Mouse (Mus musculus) neural tube, embryonic 11.5 days (tissue): ENCODE measurements around the gene Ift22. TPM values are rescaled to one million over a fixed set of nuclear protein-coding genes. Genes with fewer than 3 reads are reported as not detected.

Source experiments
- ATAC-seq: fragments of 200-750 bp; cut with Nextera tagmentation; 2 replicates; pipeline ENCODE4 v1.8.0; 2017; ENCODE audit warnings: moderate number of reproducible peaks, mild to moderate bottlenecking, moderate TSS enrichment, moderate library complexity; ENCODE audit not compliant: insufficient read depth, low FRiP score, low TSS enrichment
- DNase-seq: peaks from one replicate; pipeline ENCODE4 v3.0.0-alpha.2; 2015; ENCODE audit warnings: low spot score
- H3K27ac ChIP-seq: fragments of 300-500 bp; sonication (generic); 2 replicates; pipeline ENCODE4 v1.5.1; 2014; ENCODE audit warnings: low read depth, mild to moderate bottlenecking, low read length
- H3K27me3 ChIP-seq: fragments of 300-500 bp; sonication (generic); 2 replicates; pipeline ENCODE4 v1.6.1; 2014; ENCODE audit warnings: mild to moderate bottlenecking, low read length, mixed read lengths; ENCODE audit not compliant: control insufficient read depth, insufficient read depth
- H3K36me3 ChIP-seq: fragments of 300-500 bp; sonication (generic); 2 replicates; pipeline ENCODE4 v1.6.1; 2014; ENCODE audit warnings: mild to moderate bottlenecking, low read length, moderate library complexity, mixed read lengths; ENCODE audit not compliant: control insufficient read depth, insufficient read depth
- H3K4me1 ChIP-seq: fragments of 300-500 bp; sonication (generic); 2 replicates; pipeline ENCODE4 v1.6.1; 2014; ENCODE audit warnings: low read length, mixed read lengths; ENCODE audit not compliant: control insufficient read depth, insufficient read depth
- H3K4me2 ChIP-seq: fragments of 300-500 bp; sonication (generic); 2 replicates; pipeline ENCODE4 v1.6.1; 2014; ENCODE audit warnings: low read depth, mild to moderate bottlenecking, moderate library complexity
- H3K4me3 ChIP-seq: fragments of 300-500 bp; sonication (generic); 2 replicates; pipeline ENCODE4 v1.5.1; 2014; ENCODE audit warnings: low read depth, low read length
- H3K9ac ChIP-seq: fragments of 300-500 bp; sonication (generic); 2 replicates; pipeline ENCODE4 v1.6.1; 2014; ENCODE audit warnings: mild to moderate bottlenecking, low read length
- H3K9me3 ChIP-seq: fragments of 300-500 bp; sonication (generic); 2 replicates; pipeline ENCODE4 v1.6.1; 2016; ENCODE audit warnings: low read length; ENCODE audit not compliant: control insufficient read depth
- WGBS: fragments of 180-500 bp; shearing (Covaris S2); extraction: QIAGEN DNeasy Blood & Tissue Kit; methylation state at CpG from one replicate; pipeline ENCODE4 v1.1.7; 2014; 5-methylcytosine and 5-hydroxymethylcytosine counted together
- polyA plus RNA-seq: library from polyadenylated mRNA; unstranded; fragments of >200 nt; fragmentation: Nextera tagmentation; extraction: Ambion mirVana; gene quantifications from 2 replicates; pipeline ENCODE4 v1.2.1, GENCODE M21; 2014

Ift22 gene
- polyA plus RNA-seq, 1 experiment from 2014 or later: 97.4 TPM

DNA sequence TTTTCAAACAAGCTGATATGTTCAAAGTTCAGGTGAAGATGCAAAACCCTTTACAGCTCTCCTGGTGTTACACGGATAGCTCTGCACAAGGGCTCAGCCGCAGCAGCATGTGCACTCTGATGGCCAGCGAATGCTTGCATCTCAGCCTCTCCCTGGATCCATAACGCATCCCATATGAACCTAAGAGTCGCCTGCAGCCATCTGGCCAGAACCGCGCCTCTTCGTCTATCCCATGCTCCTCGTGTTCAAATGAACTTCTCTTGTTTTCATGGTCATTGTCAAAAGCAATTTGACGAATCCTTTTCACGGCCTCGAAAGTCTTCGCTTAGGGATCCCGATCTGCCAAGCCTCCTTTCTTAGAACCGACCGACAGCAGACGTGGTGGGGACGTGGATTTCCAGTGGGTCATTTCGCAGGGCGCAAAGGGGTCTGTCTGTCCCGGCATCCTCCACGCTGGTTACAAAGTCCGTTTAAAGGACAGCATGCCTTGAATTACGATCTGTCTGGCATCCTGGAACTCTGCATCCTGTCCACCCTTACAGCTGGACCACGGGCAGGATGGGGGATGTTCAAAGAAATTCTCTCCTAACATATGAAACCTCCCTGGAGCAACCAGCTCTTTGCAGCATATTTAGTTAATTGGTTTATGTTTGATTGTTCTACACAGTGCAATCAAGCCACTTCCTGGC, 13.0 kb upstream of the Ift22 start:
- Histone ChIP-seq H3K4me1 (no peaks in the 10 kb centered on the region), H3K4me3 (no peak overlapping the region), H3K9me3 (no peaks in the 10 kb centered on the region), H3K36me3 (no peaks in the 10 kb centered on the region), H3K9ac (no peak overlapping the region), H3K4me2 (no peak overlapping the region), H3K27me3 (no peaks in the 10 kb centered on the region), H3K27ac (no peak overlapping the region)
- ATAC-seq (no peak), DNase-seq (no peak)
- WGBS: 60% methylated on average over 25 of the region's 25 CpGs

DNA sequence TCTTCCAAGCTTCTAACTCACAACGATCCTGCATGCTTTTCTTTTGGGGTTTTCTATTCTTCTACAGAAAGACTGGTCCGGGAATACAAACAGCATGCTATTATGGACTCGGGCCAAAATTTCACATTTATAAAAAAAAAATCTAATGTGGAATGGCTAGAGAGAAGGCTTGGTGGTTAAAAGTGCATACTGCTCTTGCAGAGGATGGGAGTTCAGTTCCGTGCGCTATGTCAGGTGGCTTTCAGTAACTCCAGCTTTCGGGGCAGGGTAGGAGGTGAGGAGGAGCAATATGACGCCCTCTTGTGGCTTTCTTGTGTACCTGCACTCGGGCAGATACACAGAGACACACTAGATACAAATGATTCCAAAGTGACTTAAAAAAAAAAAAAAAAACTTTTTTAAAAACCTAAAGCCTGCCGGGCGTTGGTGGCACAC, 12.4 kb upstream of the Ift22 start:
- 68% methylated on average over 10 of the region's 10 CpGs for WGBS
- ATAC-seq: no peak
- H3K9me3 ChIP-seq: no peaks in the 10 kb centered on the region

DNA sequence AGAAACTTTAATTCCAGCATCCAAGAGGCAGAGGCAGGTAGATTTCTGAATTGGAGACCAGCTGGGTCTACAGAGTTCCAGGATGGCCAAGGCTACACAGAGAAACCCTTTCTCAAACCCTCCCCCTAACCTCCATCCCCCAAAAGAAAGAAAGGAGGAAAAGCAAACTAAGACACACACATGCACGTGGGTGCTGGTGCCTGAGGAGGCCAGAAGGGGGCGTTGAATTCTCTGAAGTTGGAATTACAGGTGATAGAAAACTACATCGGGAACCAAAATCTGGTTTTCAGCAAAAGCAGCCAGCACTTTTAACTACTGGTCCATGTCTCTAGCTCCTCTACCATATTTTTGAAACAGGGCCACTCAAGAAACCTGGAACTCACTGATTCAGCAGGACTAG, 3.3 kb upstream of the Ift22 start:
- 56% methylated on average over 3 of the region's 3 CpGs for WGBS
- DNase-seq: no peak
- ATAC-seq: no peak
- H3K27me3 ChIP-seq: no peaks in the 10 kb centered on the region
- no peak overlapping the region for H3K9ac ChIP-seq
- no peak overlapping the region for H3K4me3 ChIP-seq
- no peaks in the 10 kb centered on the region; the same call in 1 of the 2 replicates for H3K4me1 ChIP-seq
- H3K9me3 ChIP-seq: no peaks in the 10 kb centered on the region
- no peaks in the 10 kb centered on the region for H3K36me3 ChIP-seq
- no peak overlapping the region for H3K27ac ChIP-seq
- no peak overlapping the region for H3K4me2 ChIP-seq

More for the DNA sequence above, 12.4 kb upstream of the Ift22 start:
- Histone ChIP-seq H3K27ac (no peak overlapping the region), H3K4me2 (no peak overlapping the region), H3K27me3 (no peaks in the 10 kb centered on the region), H3K4me1 (no peaks in the 10 kb centered on the region), H3K36me3 (no peaks in the 10 kb centered on the region), H3K9ac (no peak overlapping the region), H3K4me3 (no peak overlapping the region)
- no peak for DNase-seq

DNA sequence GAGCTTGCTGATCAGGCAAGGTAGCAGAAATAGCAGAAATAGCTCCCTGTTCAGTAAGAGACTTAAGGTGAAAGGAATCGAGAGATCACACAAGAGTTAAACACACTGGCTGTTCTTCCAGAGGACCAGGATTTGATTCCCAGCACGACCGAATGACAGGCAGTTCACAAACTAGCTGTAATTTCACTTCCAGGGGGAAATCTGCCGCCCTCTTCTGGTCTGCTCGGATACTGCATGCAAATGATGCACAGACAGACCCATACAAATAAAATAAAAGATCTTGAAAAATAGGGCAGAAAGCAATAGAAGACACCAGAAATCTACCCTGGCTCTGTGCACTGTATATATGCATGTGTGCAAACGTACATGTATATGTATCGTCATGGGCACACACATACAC, 2.3 kb upstream of the Ift22 start:
- Histone ChIP-seq H3K36me3 (no peaks in the 10 kb centered on the region), H3K4me2 (no peak overlapping the region), H3K9me3 (no peaks in the 10 kb centered on the region), H3K27me3 (no peaks in the 10 kb centered on the region), H3K4me1 (peaks cover 2% of the 10 kb centered on the region; the same call in 1 of the 2 replicates), H3K9ac (no peak overlapping the region), H3K27ac (no peak overlapping the region), H3K4me3 (no peak overlapping the region)
- WGBS: 47% methylated on average over 7 of the region's 7 CpGs
- ATAC-seq (no peak), DNase-seq (no peak)

DNA sequence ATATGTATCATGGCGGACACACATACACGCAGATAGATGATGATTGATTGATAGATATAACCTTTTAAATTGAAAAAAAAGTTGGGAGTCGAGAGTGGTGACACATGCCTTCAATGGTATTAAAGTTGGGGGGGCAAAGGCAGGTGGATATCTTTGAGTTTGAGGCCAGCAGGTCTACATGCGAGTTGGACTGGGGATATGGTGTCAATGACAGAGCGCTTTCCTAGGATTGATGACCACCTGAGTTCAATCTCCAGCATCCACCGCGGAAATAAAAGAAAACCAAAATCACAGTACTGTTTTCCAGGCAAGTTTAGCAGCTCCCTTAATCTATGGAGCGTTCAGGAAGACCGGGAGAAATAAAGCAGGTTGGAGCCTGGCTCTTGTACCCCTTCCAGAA, 363 bp upstream of the Ift22 start:
- Histone ChIP-seq H3K4me3 (peak overlapping the region; percentile 73), H3K36me3 (no peaks in the 10 kb centered on the region), H3K4me2 (peak overlapping the region; percentile 76), H3K27me3 (no peaks in the 10 kb centered on the region), H3K9ac (peak overlapping the region; percentile 32; the same call in 1 of the 2 replicates), H3K4me1 (peaks cover 2% of the 10 kb centered on the region; the same call in 1 of the 2 replicates), H3K27ac (no peak overlapping the region), H3K9me3 (no peaks in the 10 kb centered on the region)
- ATAC-seq (peak; percentile 31; the same call in 1 of the 2 replicates), DNase-seq (no peak)
- 45% methylated on average over 9 of the region's 9 CpGs for WGBS

DNA sequence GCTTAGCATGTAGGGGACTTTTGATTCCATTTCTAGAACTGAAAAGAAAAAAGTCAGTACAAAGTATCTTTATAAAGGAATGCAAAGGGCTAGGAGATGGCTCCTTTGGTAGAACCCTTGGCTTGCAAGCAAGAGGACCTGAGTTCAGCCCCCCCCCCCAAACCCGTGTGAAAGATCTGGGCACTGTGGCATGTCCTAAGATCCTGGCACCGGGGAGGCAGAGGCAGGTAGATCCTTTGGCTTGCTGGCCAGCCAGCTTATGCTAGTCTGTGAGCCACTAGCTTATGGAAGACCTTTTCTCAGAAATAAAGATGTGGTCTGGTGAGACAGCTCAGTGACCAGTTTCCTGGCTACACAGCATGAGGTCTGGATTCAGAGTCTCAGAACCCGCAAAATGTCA, 6.2 kb downstream of the Ift22 start:
- Histone ChIP-seq H3K27ac (0 out of 2 replicates have a peak overlapping the region, but pooled peaks have one; percentile 8), H3K4me3 (no peak overlapping the region), H3K9me3 (no peaks in the 10 kb centered on the region), H3K36me3 (peaks cover 4% of the 10 kb centered on the region; the same call in 1 of the 2 replicates), H3K4me2 (no peak overlapping the region), H3K9ac (no peak overlapping the region), H3K4me1 (0 out of 2 replicates have a peak, but pooled peaks cover 2% of the 10 kb centered on the region), H3K27me3 (no peaks in the 10 kb centered on the region)
- DNase-seq: no peak
- WGBS: 84% methylated on average over 3 of the region's 3 CpGs
- no peak for ATAC-seq

DNA sequence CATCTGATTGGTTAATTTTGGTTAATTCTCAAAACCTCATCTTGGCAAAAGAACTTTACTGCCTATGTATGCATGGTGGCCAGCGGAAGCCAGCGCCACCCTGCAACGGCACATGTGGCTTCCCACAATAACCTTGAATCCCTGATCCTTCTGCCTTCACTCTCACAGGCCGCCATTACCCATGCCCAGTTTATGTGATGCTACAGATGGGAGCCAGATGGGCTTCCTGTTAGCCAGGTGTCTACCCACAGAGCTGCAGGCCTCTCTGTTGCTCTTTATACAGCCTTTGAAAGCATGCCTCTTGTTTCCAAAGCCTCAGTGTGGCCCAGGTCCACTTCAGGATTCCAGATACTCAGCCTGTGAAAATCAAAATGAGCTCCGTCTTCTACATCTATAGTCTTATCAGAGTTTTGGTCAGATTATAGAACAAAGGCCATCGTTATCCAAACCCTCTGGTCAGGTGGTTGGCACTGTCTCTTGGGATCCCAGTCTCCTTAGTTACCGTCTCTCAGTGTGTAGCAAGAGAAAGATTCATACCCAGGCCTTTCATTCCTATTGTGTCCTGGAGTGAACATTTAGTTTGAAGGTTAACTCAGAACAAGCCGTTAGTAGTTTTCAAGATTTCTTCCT, 9.8 kb downstream of the Ift22 start:
- Histone ChIP-seq H3K4me3 (no peak overlapping the region), H3K27ac (no peak overlapping the region), H3K4me1 (peaks cover 5% of the 10 kb centered on the region), H3K9ac (no peak overlapping the region), H3K36me3 (peaks cover 4% of the 10 kb centered on the region; the same call in 1 of the 2 replicates), H3K4me2 (no peak overlapping the region), H3K9me3 (no peaks in the 10 kb centered on the region), H3K27me3 (no peaks in the 10 kb centered on the region)
- ATAC-seq (no peak), DNase-seq (no peak)
- WGBS: 94% methylated on average over 8 of the region's 8 CpGs

DNA sequence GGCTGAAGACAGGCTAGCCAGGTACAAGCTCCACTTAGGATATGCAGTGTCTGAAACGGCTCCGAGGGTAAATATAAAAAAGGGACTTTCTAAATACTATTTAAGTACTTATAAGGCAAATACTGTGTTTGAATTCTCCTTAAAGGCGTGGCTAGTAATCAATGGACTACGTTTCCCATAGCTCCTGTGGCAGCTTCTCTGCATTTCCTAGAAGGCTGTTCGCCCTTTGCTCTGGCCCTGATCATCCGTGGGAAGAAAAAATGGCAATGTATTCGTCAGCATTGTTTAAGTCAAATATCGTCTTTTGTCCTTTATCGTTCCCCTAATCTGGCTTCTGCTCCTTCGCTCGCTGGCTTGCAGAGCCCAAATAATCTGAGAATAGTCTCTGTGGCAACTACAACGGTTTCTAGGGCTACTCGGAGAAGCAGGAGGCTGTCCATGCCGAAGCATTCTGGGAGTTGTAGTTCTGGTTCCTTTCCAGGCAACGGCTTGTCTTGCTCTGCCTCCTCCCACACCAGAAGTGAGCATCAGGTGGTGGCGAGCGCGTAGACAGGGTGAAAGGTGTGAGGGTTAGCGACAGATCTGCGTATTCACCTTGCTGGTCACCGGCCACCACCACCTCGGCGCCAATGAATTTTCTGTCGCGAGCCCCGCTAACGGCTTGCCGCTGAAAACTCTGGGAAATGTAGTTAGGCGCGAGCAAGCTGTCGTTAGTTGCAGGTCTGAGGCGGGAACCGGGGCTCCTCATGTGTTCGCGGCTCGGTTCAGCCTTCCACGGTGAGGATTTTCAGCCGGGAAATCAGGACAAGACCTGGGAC, 10.9 kb downstream of the Ift22 start:
- 4% methylated on average over 38 of the region's 38 CpGs for WGBS
- peak; percentile 81 for ATAC-seq
- H3K27me3 ChIP-seq: no peaks in the 10 kb centered on the region

More for the DNA sequence above, 10.9 kb downstream of the Ift22 start:
- Histone ChIP-seq H3K4me2 (peak overlapping the region; percentile 82), H3K9me3 (no peaks in the 10 kb centered on the region), H3K4me3 (peak overlapping the region; percentile 52), H3K27ac (no peak overlapping the region), H3K9ac (peak overlapping the region; percentile 9), H3K4me1 (peaks cover 5% of the 10 kb centered on the region), H3K36me3 (no peaks in the 10 kb centered on the region)
- DNase-seq: peak; percentile 83
